Mouse (Mus musculus) central nervous system, embryonic 11.5 days (tissue): ENCODE data around the gene Ifit1. TPM values are rescaled to one million over a fixed set of nuclear protein-coding genes. Genes with fewer than 3 reads are reported as not detected.

Source experiments
- polyA plus RNA-seq: library from polyadenylated mRNA; depleted of rRNA; stranded (reverse); fragments of >200 nt; gene quantifications from 2 replicates; pipeline ENCODE4 v1.2.3, GENCODE M21; 2012; rRNA removed

Gene Ifit1
- polyA plus RNA-seq: 0.20 and 0.25 TPM in 2 replicates

GRCm38 (mm10) chr19:34640623-34641022 is at the start of gene Ifit1, which contains the start of gene Ifit1bl2:
TSS of gene Ifit1 (plus strand) at chr19:34640871.
TSS of gene Ifit1bl2 (minus strand) at chr19:34640743.

GRCm38 (mm10) chr19:34601888-34602287 is 38.8 kb upstream of the Ifit1 start, which contains the start of gene Ifit1bl1:
TSS of gene Ifit1bl1 (minus strand) at chr19:34601956.

GRCm38 (mm10) chr19:34607237-34608051 is 33.2 kb upstream of the Ifit1 start, which contains the start of gene Ifit3b:
TSS of gene Ifit3b (plus strand) at chr19:34607970.

Other genes starting within 250 kb of the Ifit1 start
- gene Ch25h, start 165.7 kb upstream of the Ifit1 start, polyA plus RNA-seq: 0.30 and 3.5 TPM in 2 replicates
- 10.6 and 19.4 TPM in 2 replicates for gene Lipa, start 113.4 kb upstream of the Ifit1 start, polyA plus RNA-seq
- gene Ifit2, start 90.2 kb upstream of the Ifit1 start, polyA plus RNA-seq: 1.6 and 3.5 TPM in 2 replicates
- gene Ifit3, start 57.3 kb upstream of the Ifit1 start, polyA plus RNA-seq: 0.38 and 0.45 TPM in 2 replicates
- 0.23 and 0.25 TPM in 2 replicates for gene Ifit1bl1, start 38.9 kb upstream of the Ifit1 start, polyA plus RNA-seq
- gene Ifit3b, start 32.9 kb upstream of the Ifit1 start, polyA plus RNA-seq: 0.07 TPM in 1 of 2 replicates, not detected in the other
- gene Ifit1bl2, start 128 bp upstream of the Ifit1 start, polyA plus RNA-seq: 0.07 and 0.11 TPM in 2 replicates
- gene Slc16a12, start 106.4 kb downstream of the Ifit1 start, polyA plus RNA-seq: 2.0 and 2.2 TPM in 2 replicates
- gene Pank1, start 238.6 kb downstream of the Ifit1 start, polyA plus RNA-seq: 4.8 and 5.0 TPM in 2 replicates